In genomic region chr13:43688065-43688464, GRCm38 (mm10) we compare ENCODE assay signal across 21 mouse cellular contexts.
DNase-seq lines count a peak whose midpoint lies in the region; ATAC-seq lines count a peak whose summit lies in the region.
"Had no signal": no experiment of that assay in that cellular context is flagged by ENCODE, and none has a peak within 500 bp of the region (broad histone marks: within the 10 kb centered on the region; RNA-seq: fewer than 3 reads in every experiment).

No protein-coding gene starts in this region.

- no peaks in the 10 kb centered on the region for H3K9me3 ChIP-seq in hindbrain, embryonic 13.5 days
- no peaks in the 10 kb centered on the region for H3K9me3 ChIP-seq in hindbrain, embryonic 10.5 days
- no peaks in the 10 kb centered on the region for H3K9me3 ChIP-seq in midbrain, embryonic 11.5 days (ENCODE audit: control insufficient read depth, low read length)
- H3K9me3 ChIP-seq in midbrain, embryonic 15.5 days = no peaks in the 10 kb centered on the region
- H3K9me3 ChIP-seq: embryonic facial prominence, embryonic 13.5 days; embryonic facial prominence, embryonic 15.5 days; forebrain, embryonic 10.5 days; forebrain, embryonic 12.5 days had no signal

- H3K4me3 ChIP-seq in hindbrain, embryonic 13.5 days = no peak overlapping the region
- H3K4me3 ChIP-seq in hindbrain, embryonic 10.5 days = no peak overlapping the region
- H3K4me3 ChIP-seq in midbrain, embryonic 11.5 days (ENCODE audit: low read depth, low read length) = no peak overlapping the region
- H3K4me3 ChIP-seq in midbrain, embryonic 15.5 days = no peak overlapping the region
- H3K4me3 ChIP-seq: embryonic facial prominence, embryonic 13.5 days; embryonic facial prominence, embryonic 15.5 days; erythroblast, embryonic 14.5 days; forebrain, embryonic 10.5 days; forebrain, embryonic 12.5 days had no signal

- H3K4me2 ChIP-seq in hindbrain, embryonic 13.5 days = no peak overlapping the region
- no peak overlapping the region for H3K4me2 ChIP-seq in midbrain, embryonic 11.5 days
- H3K4me2 ChIP-seq in midbrain, embryonic 15.5 days = no peak overlapping the region
- H3K4me2 ChIP-seq: embryonic facial prominence, embryonic 13.5 days; embryonic facial prominence, embryonic 15.5 days; forebrain, embryonic 12.5 days had no signal

- no peak for ATAC-seq in hindbrain, embryonic 13.5 days (ENCODE audit: low FRiP score)
- no peak for ATAC-seq in midbrain, embryonic 11.5 days (ENCODE audit: low FRiP score)
- ATAC-seq in midbrain, embryonic 15.5 days (replicated peaks) = no peak
- ATAC-seq: forebrain, embryonic 14.5 days; forebrain, embryonic 16.5 days had no signal

- peaks cover 33% of the 10 kb centered on the region for H3K4me1 ChIP-seq in hindbrain, embryonic 13.5 days (replicated peaks)
- H3K4me1 ChIP-seq in hindbrain, embryonic 10.5 days (replicated peaks) = peaks cover 24% of the 10 kb centered on the region
- H3K4me1 ChIP-seq in midbrain, embryonic 11.5 days (ENCODE audit: control insufficient read depth, insufficient read depth, low read length) = no peaks in the 10 kb centered on the region
- H3K4me1 ChIP-seq in midbrain, embryonic 15.5 days = peaks cover 13% of the 10 kb centered on the region

- H3K27me3 ChIP-seq in hindbrain, embryonic 13.5 days = no peaks in the 10 kb centered on the region
- H3K27me3 ChIP-seq in hindbrain, embryonic 10.5 days (ENCODE audit: insufficient read depth, poor library complexity, severe bottlenecking) = no peaks in the 10 kb centered on the region
- no peaks in the 10 kb centered on the region for H3K27me3 ChIP-seq in midbrain, embryonic 11.5 days (ENCODE audit: control insufficient read depth, insufficient read depth, low read length)
- H3K27me3 ChIP-seq in midbrain, embryonic 15.5 days (replicated peaks) = no peaks in the 10 kb centered on the region
- H3K27me3 ChIP-seq: embryonic facial prominence, embryonic 15.5 days had no signal

- H3K27ac ChIP-seq in hindbrain, embryonic 13.5 days = peak overlapping the region; percentile 52; the same call in 1 of the 2 replicates
- no peak overlapping the region for H3K27ac ChIP-seq in hindbrain, embryonic 10.5 days
- no peak overlapping the region for H3K27ac ChIP-seq in midbrain, embryonic 11.5 days (ENCODE audit: low read depth, low read length)
- no peak overlapping the region for H3K27ac ChIP-seq in midbrain, embryonic 15.5 days
- H3K27ac ChIP-seq: embryonic facial prominence, embryonic 13.5 days; embryonic facial prominence, embryonic 15.5 days; forebrain, embryonic 10.5 days; forebrain, embryonic 12.5 days had no signal

- H3K9ac ChIP-seq in hindbrain, embryonic 13.5 days = no peak overlapping the region
- no peak overlapping the region for H3K9ac ChIP-seq in midbrain, embryonic 11.5 days (ENCODE audit: low read length)
- no peak overlapping the region for H3K9ac ChIP-seq in midbrain, embryonic 15.5 days
- H3K9ac ChIP-seq: embryonic facial prominence, embryonic 13.5 days; embryonic facial prominence, embryonic 15.5 days; forebrain, embryonic 12.5 days had no signal

- WGBS in hindbrain, embryonic 13.5 days = 93% methylated on average over 10 of the region's 10 CpGs
- 91% methylated on average over 10 of the region's 10 CpGs for WGBS in hindbrain, embryonic 10.5 days
- WGBS in midbrain, embryonic 11.5 days = 87% methylated on average over 10 of the region's 10 CpGs
- 91% methylated on average over 10 of the region's 10 CpGs for WGBS in midbrain, embryonic 15.5 days

- no peaks in the 10 kb centered on the region for H3K36me3 ChIP-seq in hindbrain, embryonic 13.5 days
- H3K36me3 ChIP-seq in hindbrain, embryonic 10.5 days = no peaks in the 10 kb centered on the region
- H3K36me3 ChIP-seq in midbrain, embryonic 11.5 days (ENCODE audit: control insufficient read depth, insufficient read depth, low read length) = no peaks in the 10 kb centered on the region
- no peaks in the 10 kb centered on the region for H3K36me3 ChIP-seq in midbrain, embryonic 15.5 days (replicated peaks)
- H3K36me3 ChIP-seq: embryonic facial prominence, embryonic 13.5 days; embryonic facial prominence, embryonic 15.5 days; forebrain, embryonic 10.5 days; forebrain, embryonic 12.5 days had no signal

- DNase-seq in hindbrain, embryonic 10.5 days (ENCODE audit: low spot score) = no peak
- peak; percentile 59 for DNase-seq in midbrain, embryonic 11.5 days (ENCODE audit: low spot score, missing footprints)
- DNase-seq: adrenal gland, adult 2 months; adrenal gland, postnatal 10 days; adrenal gland, postnatal 25 days; cerebellum, adult 11 months; cerebellum, adult 18-20 months; cerebellum, adult 8-10 months; cerebellum, adult 9-11 months; cerebellum, postnatal 14 days; cerebellum, postnatal 36 days; embryo, embryonic 11 days had no signal
